Mouse (Mus musculus): ENCODE data around the gene Rab6a. TPM values are rescaled to one million over a fixed set of nuclear protein-coding genes. Genes with fewer than 3 reads are reported as not detected.
"Not testable (repeated sequence)": the region's sequence is repeated elsewhere in the genome, so short reads cannot be mapped to it uniquely, and the experiment has no call there.

Rab6a gene
- 162 and 179 TPM in 2 replicates for polyA plus RNA-seq (2016; fragmentation: Nextera tagmentation; extraction: Ambion mirVana)

DNA sequence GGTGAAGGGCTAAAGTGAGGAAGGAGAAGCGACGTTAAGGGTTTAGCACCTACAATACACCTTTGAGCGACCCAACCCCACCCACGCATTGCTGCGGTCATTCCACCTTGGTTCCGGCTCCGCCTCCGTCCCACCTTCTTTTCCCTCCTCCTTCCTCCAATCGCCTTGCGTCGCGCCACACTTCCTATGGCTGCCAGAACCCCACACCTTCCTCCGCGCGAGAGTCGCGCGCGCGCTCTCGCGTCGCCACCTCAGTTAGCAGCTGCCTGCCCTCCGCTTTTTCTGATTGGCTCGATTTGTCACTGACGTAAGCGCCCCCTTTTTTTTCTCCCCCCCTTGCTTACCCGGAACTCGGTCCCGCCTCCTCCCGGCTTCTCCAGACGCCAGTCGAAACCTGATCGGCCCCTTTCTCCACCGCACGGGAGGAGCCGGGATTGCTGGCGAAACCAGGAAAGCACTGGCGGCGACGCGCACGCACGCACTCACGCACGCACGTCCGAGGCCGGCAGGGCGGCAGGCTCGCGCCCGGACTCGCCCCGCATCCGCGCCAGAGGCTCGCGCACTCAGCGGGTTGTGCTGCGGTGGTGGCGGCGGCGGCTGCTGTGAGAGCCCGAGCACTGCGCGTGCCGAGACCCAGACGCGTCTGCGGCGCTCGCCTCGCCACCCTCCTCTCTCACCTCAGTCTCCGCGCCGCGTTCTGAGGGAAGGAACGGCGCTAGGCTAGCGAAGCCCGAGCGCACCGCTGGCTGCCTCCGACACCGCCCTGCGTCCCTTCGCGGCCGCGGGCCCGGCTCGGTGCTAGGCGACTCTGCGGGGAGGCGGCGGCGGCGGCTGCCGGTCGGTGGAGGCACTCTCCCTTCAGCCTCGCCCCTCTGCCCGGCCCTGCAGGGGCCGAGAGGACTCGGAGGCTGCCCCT, at the start of gene Rab6a:
Rab6a (plus strand) TSS at position 197 of the 916 bp plus-strand sequence.
- Histone ChIP-seq H3K27ac (replicated peaks) (peak within 1 kb of the TSS; percentile 99), H3K4me2 (replicated peaks) (peak within 1 kb of the TSS; percentile 68), H3K9ac (replicated peaks) (peak within 1 kb of the TSS; percentile 98), H3K27me3 (peaks cover 3% of the 10 kb centered on the region; the same call in 1 of the 2 replicates), H3K4me3 (peak within 1 kb of the TSS; percentile 88), H3K4me1 (peaks cover 11% of the 10 kb centered on the region), H3K9me3 (no peaks in the 10 kb centered on the region), H3K36me3 (no peaks in the 10 kb centered on the region)
- ATAC-seq (ENCODE audit: low FRiP score, low read depth): peak; percentile 97
- under 1% methylated on average over 99 of the region's 105 CpGs for WGBS

DNA sequence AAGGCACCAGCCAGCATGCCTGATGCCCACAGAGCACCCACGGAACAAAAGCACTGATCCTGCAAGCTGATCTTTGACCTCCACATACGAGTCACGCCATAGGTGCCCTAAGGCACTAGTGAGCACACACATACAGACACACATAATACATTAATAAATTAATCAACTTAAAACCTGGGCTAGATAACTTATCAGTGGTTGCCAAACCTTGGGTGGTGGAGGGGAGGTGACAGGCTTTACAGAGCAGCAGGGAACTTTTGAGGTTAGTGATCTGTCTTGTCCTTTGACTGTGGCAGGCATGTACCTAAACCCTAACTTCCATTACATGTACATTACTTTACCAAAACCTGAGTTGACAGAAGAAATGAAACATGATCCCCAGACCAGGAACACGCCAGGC, 47.9 kb upstream of the Rab6a start:
- WGBS: 80% methylated on average over 4 of the region's 4 CpGs
- no peak for ATAC-seq (ENCODE audit: low FRiP score, low read depth)
- no peaks in the 10 kb centered on the region; the same call in 1 of the 2 replicates for H3K36me3 ChIP-seq
- H3K4me2 ChIP-seq (replicated peaks): no peak overlapping the region
- H3K27ac ChIP-seq (replicated peaks): no peak overlapping the region
- no peaks in the 10 kb centered on the region for H3K9me3 ChIP-seq
- no peak overlapping the region for H3K4me3 ChIP-seq
- H3K27me3 ChIP-seq: no peaks in the 10 kb centered on the region
- no peak overlapping the region for H3K9ac ChIP-seq (replicated peaks)
- H3K4me1 ChIP-seq: peaks cover 19% of the 10 kb centered on the region

DNA sequence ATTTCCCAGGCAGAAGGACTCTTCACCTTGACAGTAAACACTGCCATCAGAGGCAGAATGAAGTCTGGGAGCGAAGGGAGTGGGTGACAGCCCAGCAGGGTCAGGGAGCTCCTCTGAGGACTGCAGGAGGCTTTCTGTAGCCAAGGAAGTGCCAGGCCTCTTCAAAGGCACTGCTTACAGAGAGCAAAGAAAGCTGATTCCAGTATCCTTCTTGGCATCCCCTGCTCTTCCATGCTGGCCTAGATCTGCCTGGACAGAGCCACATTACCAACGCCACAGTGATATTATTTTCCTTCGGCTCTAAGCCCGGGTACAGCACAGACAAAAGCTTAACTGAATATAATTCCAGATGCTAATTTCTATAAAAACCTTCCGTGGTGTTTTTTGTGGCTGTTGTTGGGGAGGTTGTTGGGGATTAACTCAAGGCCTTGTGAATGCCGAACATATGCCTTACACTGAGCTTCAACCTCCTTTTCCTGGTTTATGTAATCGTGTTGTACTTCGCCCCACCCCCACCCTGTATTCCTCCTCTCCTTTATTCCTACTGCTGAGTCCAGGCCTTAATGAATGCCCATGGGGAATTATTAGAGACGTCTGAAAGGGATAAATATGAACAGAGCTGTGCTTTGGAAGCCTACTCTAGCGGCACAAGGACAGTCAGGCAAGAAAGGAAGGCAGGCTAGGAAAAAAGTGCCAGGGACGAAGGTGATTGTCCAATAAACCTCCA, 45.2 kb upstream of the Rab6a start:
- H3K9me3 ChIP-seq: no peaks in the 10 kb centered on the region
- peak overlapping the region; percentile 79 for H3K27ac ChIP-seq (replicated peaks)
- no peak overlapping the region for H3K4me2 ChIP-seq (replicated peaks)
- H3K9ac ChIP-seq (replicated peaks): no peak overlapping the region
- 63% methylated on average over 11 of the region's 11 CpGs for WGBS
- ATAC-seq (ENCODE audit: low FRiP score, low read depth): peak; percentile 63
- no peaks in the 10 kb centered on the region; the same call in 1 of the 2 replicates for H3K36me3 ChIP-seq
- H3K27me3 ChIP-seq: no peaks in the 10 kb centered on the region
- no peak overlapping the region for H3K4me3 ChIP-seq
- peaks cover 5% of the 10 kb centered on the region; the same call in 1 of the 2 replicates for H3K4me1 ChIP-seq

DNA sequence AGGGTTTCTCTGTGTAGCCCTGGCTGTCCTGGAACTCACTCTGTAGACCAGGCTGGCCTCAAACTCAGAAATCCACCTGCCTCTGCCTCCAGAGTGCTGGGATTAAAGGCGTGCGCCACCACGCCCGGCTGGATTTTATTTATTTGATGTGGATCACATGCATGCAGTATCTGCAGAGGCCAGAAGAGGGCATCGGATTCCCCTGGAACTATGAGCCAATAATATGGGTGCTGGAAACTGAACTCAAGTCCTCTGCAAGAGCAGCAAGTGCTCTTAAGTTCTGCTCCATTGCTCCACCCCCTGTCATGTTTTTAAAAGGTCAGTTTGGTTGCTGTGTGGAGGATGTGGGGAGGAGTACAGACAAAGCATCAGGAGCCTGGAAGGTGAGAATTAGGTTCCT, 40.0 kb upstream of the Rab6a start:
- not testable (repeated sequence) for H3K4me2 ChIP-seq (replicated peaks); H3K4me1 ChIP-seq; H3K4me3 ChIP-seq; H3K36me3 ChIP-seq; H3K27ac ChIP-seq (replicated peaks); H3K9ac ChIP-seq (replicated peaks); H3K27me3 ChIP-seq; H3K9me3 ChIP-seq; ATAC-seq (ENCODE audit: low FRiP score, low read depth)
- WGBS: 78% methylated on average over 5 of the region's 5 CpGs

DNA sequence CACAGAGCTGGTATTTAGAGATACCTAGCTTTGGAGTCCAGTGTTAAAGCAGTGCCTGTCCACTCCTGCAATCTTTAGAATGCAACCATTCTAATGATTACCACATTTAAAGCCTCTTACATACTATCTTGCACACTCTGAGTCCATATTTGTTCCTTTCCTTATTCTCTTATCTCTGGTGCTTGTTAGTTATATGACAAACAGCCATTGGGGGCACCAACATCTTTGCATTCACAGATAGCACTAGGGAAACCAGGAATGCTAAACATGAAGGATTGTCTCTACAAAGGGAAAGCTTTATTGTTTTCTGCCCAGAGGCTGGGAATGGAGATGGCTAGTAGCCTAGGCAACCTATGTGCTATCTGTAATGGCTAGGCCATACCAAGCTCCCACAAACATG, 37.3 kb upstream of the Rab6a start:
- Histone ChIP-seq H3K9me3 (no peaks in the 10 kb centered on the region), H3K36me3 (no peaks in the 10 kb centered on the region), H3K4me3 (no peak overlapping the region), H3K27ac (replicated peaks) (no peak overlapping the region), H3K4me1 (no peaks in the 10 kb centered on the region), H3K9ac (replicated peaks) (no peak overlapping the region), H3K4me2 (replicated peaks) (no peak overlapping the region), H3K27me3 (no peaks in the 10 kb centered on the region)
- ATAC-seq (ENCODE audit: low FRiP score, low read depth): no peak

DNA sequence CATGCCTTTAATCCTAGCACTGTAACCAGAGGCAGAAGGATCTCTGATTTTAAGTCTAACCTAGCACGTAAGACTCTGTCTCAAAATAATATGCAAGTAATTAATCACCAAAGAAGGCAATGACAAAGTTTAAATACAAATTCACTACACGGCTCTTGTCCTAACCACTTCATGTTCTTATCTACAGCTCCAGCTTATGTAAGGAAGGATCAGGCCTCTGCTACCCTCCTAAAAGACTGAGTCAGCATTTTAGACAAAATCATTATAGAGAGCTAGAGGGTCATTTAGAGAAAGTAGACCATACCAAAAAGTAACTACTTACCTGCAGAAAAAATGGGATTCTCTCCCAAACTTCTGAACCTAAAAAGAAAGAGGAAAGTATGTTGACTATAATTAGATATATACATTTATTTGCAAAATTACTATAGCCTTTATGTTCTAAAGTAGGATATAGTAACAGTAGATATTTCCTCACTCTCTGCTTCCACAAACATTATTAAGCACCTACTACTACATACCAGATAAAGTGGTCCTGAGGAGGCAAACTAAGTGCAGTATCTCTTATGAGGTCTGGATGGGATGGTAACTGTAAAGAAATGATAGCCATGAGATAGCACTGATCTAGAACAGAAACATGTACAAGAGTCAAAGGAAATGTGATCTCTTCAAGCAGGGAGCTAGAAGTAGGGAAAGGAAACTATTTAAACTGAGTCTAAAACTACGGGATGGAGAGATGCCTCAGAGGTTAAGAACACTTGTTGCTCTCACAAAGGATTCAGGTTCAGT, 36.1 kb upstream of the Rab6a start:
- H3K36me3 ChIP-seq: no peaks in the 10 kb centered on the region
- H3K9ac ChIP-seq (replicated peaks): no peak overlapping the region
- H3K4me1 ChIP-seq: no peaks in the 10 kb centered on the region
- H3K27me3 ChIP-seq: no peaks in the 10 kb centered on the region
- no peak overlapping the region for H3K4me2 ChIP-seq (replicated peaks)
- no peaks in the 10 kb centered on the region for H3K9me3 ChIP-seq
- WGBS: 94% methylated on average over 3 of the region's 3 CpGs
- no peak overlapping the region for H3K4me3 ChIP-seq
- no peak for ATAC-seq (ENCODE audit: low FRiP score, low read depth)
- H3K27ac ChIP-seq (replicated peaks): no peak overlapping the region

DNA sequence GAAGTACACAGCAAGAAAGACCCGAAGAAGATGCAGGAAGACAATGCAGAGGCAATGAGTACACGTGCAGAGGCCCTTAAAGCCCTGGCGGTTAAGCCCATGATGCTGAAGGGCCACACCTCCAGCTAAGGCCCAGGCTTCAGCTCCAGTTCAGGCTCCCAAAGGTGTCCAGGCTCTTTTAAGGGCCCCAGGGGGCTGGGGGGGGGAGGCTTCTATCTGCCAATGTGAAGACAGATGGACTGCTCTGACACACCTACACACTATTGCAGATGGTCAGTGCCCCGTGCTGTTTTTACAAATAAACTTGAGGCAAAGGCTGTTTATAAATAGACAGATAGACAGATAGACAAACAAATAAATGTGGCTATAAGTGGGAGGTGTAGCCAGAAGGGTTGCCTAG, 35.1 kb upstream of the Rab6a start:
- no peak overlapping the region for H3K9ac ChIP-seq (replicated peaks)
- WGBS: 87% methylated on average over 4 of the region's 4 CpGs
- ATAC-seq (ENCODE audit: low FRiP score, low read depth): no peak
- no peaks in the 10 kb centered on the region for H3K9me3 ChIP-seq
- no peaks in the 10 kb centered on the region for H3K4me1 ChIP-seq
- no peak overlapping the region for H3K4me2 ChIP-seq (replicated peaks)
- no peak overlapping the region for H3K27ac ChIP-seq (replicated peaks)
- no peaks in the 10 kb centered on the region for H3K36me3 ChIP-seq
- no peaks in the 10 kb centered on the region for H3K27me3 ChIP-seq
- H3K4me3 ChIP-seq: no peak overlapping the region

DNA sequence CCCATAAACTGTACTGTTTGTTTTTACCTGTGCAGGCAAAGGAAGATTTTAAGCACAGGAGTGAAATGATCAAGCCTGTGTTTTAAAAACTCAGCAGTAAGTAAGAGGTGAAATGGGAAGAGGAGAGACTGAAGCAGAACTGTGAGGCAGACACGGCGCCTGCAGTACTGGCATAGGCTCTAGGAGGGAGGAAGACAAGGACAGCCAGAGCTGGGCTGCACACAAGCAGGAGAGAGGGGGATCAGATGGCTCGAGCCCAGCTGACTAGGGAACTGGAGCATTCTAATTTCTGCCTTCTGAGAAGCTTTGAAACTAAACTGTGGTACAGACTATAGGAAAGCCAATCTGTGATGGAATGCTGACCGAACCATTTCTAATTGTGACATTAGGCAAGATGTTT, 34.5 kb upstream of the Rab6a start:
- Histone ChIP-seq H3K27me3 (no peaks in the 10 kb centered on the region), H3K9ac (replicated peaks) (no peak overlapping the region), H3K27ac (replicated peaks) (no peak overlapping the region), H3K9me3 (no peaks in the 10 kb centered on the region), H3K4me1 (no peaks in the 10 kb centered on the region), H3K4me2 (replicated peaks) (no peak overlapping the region), H3K4me3 (no peak overlapping the region), H3K36me3 (no peaks in the 10 kb centered on the region)
- ATAC-seq (ENCODE audit: low FRiP score, low read depth): no peak
- 83% methylated on average over 4 of the region's 4 CpGs for WGBS

DNA sequence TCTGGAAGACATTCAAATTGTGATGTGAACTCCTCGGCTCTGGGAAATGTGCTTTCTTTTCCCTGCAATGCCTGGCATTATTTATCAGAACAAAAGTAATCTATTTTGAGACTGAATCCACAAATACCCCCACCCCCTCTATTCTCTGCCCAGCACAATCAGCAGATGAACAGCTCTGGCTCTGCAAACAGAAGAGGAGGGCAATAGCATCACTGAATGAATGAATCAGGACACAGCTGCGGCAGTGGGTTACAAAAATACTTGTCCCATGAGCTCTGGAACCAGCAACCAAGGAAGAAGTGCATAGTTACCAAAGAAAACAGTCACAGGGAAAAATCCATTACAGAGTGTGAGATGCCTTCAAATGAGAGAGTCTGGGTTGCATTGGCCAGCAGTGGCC, 28.4 kb upstream of the Rab6a start:
- H3K4me2 ChIP-seq (replicated peaks): no peak overlapping the region
- H3K4me1 ChIP-seq: 0 out of 2 replicates have a peak, but pooled peaks cover 3% of the 10 kb centered on the region
- WGBS: 70% methylated on average over 2 of the region's 2 CpGs
- no peaks in the 10 kb centered on the region for H3K36me3 ChIP-seq
- no peak overlapping the region for H3K4me3 ChIP-seq
- no peaks in the 10 kb centered on the region for H3K9me3 ChIP-seq
- no peak overlapping the region for H3K27ac ChIP-seq (replicated peaks)
- ATAC-seq (ENCODE audit: low FRiP score, low read depth): no peak
- H3K9ac ChIP-seq (replicated peaks): no peak overlapping the region
- H3K27me3 ChIP-seq: no peaks in the 10 kb centered on the region

DNA sequence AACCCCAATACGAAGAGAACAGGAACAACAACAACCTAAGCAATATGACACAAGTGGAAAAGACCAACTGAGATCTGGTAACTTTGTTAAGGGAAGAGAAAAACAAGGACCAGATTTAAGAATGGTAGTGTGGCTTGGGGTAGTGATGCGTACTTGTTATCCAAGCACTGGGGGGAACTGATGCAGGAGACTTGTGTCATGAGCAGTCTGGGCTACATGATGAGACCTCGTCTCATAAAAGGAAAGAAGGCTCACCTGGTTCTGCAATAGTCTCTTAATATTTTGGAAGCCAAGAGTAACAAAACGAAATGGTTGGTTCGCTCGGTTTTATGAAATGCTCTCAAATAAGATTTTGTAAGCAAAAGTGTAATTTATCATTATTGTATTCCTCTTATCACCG, 25.0 kb upstream of the Rab6a start:
- 0 out of 2 replicates have a peak, but pooled peaks cover 3% of the 10 kb centered on the region for H3K4me1 ChIP-seq
- peak overlapping the region; percentile 60 for H3K4me2 ChIP-seq (replicated peaks)
- WGBS: 39% methylated on average over 7 of the region's 7 CpGs
- peak overlapping the region; percentile 56 for H3K4me3 ChIP-seq
- no peak for ATAC-seq (ENCODE audit: low FRiP score, low read depth)
- no peak overlapping the region for H3K27ac ChIP-seq (replicated peaks)
- H3K36me3 ChIP-seq: no peaks in the 10 kb centered on the region
- peak overlapping the region; percentile 70; the same call in 1 of the 2 replicates for H3K9ac ChIP-seq (replicated peaks)
- no peaks in the 10 kb centered on the region for H3K9me3 ChIP-seq
- H3K27me3 ChIP-seq: no peaks in the 10 kb centered on the region

DNA sequence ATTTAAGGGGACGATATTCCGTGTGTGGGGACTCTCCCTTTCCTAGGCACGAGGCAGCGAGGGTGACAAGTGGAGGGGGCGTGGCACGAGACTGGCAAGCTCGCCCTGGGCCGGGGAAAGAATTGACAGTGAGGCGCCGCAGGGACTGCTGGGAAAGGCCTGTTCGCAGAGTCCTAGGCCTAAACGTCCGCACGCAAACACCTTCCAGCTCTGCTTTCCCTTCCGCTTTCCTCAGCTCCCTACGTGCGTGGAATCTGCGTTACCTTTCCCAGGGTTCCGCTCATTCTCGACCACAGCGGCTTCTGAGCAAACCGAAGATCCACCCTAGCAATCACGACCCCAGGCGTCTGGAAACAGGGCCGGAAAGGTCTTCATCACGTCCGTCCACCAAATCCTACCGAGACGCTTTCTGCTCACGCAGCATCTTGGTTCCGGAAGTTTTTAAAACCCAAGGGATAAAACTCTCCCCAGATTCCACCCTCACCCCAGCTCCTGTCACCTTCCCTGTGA, 24.4 kb upstream of the Rab6a start:
- peak overlapping the region; percentile 70 for H3K9ac ChIP-seq (replicated peaks)
- H3K36me3 ChIP-seq: no peaks in the 10 kb centered on the region
- peak overlapping the region; percentile 87 for H3K27ac ChIP-seq (replicated peaks)
- peak; percentile 95 for ATAC-seq (ENCODE audit: low FRiP score, low read depth)
- no peaks in the 10 kb centered on the region for H3K9me3 ChIP-seq
- peak overlapping the region; percentile 56 for H3K4me3 ChIP-seq
- 0 out of 2 replicates have a peak, but pooled peaks cover 3% of the 10 kb centered on the region for H3K4me1 ChIP-seq
- peak overlapping the region; percentile 60 for H3K4me2 ChIP-seq (replicated peaks)
- under 1% methylated on average over 31 of the region's 31 CpGs for WGBS
- H3K27me3 ChIP-seq: no peaks in the 10 kb centered on the region

Measured in midbrain, embryonic 12.5 days (tissue).